ENCODE assay signal across 17 mouse cellular contexts in genomic region chr9:56903662-56904061, GRCm38 (mm10). TPM values are rescaled to one million over a fixed set of nuclear protein-coding genes. Genes with fewer than 3 reads are reported as not detected.
"Had no signal": no experiment of that assay in that cellular context is flagged by ENCODE, and none has a peak within 500 bp of the region (broad histone marks: within the 10 kb centered on the region; RNA-seq: fewer than 3 reads in every experiment).

No protein-coding gene starts in this region.

- H3K9me3 ChIP-seq: neural tube, embryonic 13.5 days; neural tube, embryonic 15.5 days; stomach, embryonic 15.5 days had no signal

- H3K9ac ChIP-seq: neural tube, embryonic 13.5 days; neural tube, embryonic 15.5 days; stomach, embryonic 15.5 days had no signal

- H3K4me2 ChIP-seq: neural tube, embryonic 13.5 days; neural tube, embryonic 15.5 days; stomach, embryonic 15.5 days had no signal

- H3K27ac ChIP-seq: neural tube, embryonic 13.5 days; neural tube, embryonic 15.5 days; stomach, embryonic 15.5 days; stomach, postnatal 0 days had no signal

- H3K27me3 ChIP-seq: neural tube, embryonic 13.5 days; neural tube, embryonic 15.5 days; stomach, embryonic 15.5 days had no signal

- H3K4me3 ChIP-seq: neural tube, embryonic 13.5 days; neural tube, embryonic 15.5 days; stomach, embryonic 15.5 days had no signal

- H3K4me1 ChIP-seq: neural tube, embryonic 15.5 days had no signal

- H3K36me3 ChIP-seq: neural tube, embryonic 13.5 days; neural tube, embryonic 15.5 days; stomach, embryonic 15.5 days had no signal

- DNase-seq: retina, postnatal 1 day; right cerebral cortex, adult 18-20 months; right cerebral cortex, postnatal 14 days; right cerebral cortex, postnatal 25 days; right cerebral cortex, postnatal 4 days; spleen, adult 18-20 months; thymus, adult 18-20 months; thymus, adult 2 months; thymus, postnatal 14 days; thymus, postnatal 25 days; thymus, postnatal 36 days; thymus, postnatal 4 days had no signal

RNA-seq across cellular contexts. Expression of gene Cspg4, which starts 38.8 kb away (rescaled TPM):
- total RNA-seq: neutrophil, adult 5-6 weeks had no signal

RNA-seq across cellular contexts. Expression of gene Odf3l1, which starts 39.2 kb away (rescaled TPM):
- total RNA-seq: neutrophil, adult 5-6 weeks had no signal
- polyA plus RNA-seq: neural tube, embryonic 13.5 days had no signal
